In the genomic region with DNA sequence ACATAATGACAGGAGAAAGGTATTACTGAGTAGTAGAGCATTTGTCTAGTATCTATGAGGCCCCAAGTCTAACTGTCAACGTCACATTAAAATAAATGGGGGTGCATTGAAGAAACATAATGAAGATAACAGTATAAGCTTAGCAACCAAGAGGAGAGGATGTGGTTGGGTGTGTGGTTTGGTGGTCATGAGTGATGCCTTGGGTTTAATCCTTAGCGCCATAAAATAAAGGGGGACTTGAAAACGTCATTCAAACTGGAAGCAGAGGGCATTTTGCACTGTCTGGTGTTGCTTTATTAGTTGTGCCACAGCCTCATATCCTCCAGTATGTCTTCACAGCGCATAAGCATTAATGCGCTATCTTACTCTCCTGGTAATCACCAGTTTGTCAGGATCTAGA, we compare ENCODE assay signal across 25 mouse cellular contexts. TPM values are rescaled to one million over a fixed set of nuclear protein-coding genes. Genes with fewer than 3 reads are reported as not detected.
DNase-seq lines count a peak whose midpoint lies in the region; ATAC-seq lines count a peak whose summit lies in the region.
"Had no signal": no experiment of that assay in that cellular context is flagged by ENCODE, and none has a peak within 500 bp of the region (broad histone marks: within the 10 kb centered on the region; RNA-seq: fewer than 3 reads in every experiment).

No protein-coding gene starts in this region.

- H3K27me3 ChIP-seq in forebrain, embryonic 11.5 days (ENCODE audit: control insufficient read depth, insufficient read depth, low read length), result no peaks in the 10 kb centered on the region
- H3K27me3 ChIP-seq: embryonic facial prominence, embryonic 15.5 days; forebrain, embryonic 15.5 days; hindbrain, embryonic 12.5 days had no signal

- H3K9ac ChIP-seq in forebrain, embryonic 11.5 days (ENCODE audit: low read length), result no peak overlapping the region
- H3K9ac ChIP-seq: embryonic facial prominence, embryonic 15.5 days; forebrain, embryonic 15.5 days; hindbrain, embryonic 12.5 days had no signal

- no peak overlapping the region for H3K27ac ChIP-seq in forebrain, embryonic 11.5 days (ENCODE audit: low read depth, low read length)
- H3K27ac ChIP-seq: embryonic facial prominence, embryonic 15.5 days; forebrain, embryonic 10.5 days; forebrain, embryonic 15.5 days; heart, embryonic 10.5 days; hindbrain, embryonic 12.5 days had no signal

- H3K9me3 ChIP-seq in forebrain, embryonic 11.5 days (ENCODE audit: control insufficient read depth, low read length), result no peaks in the 10 kb centered on the region
- H3K9me3 ChIP-seq: embryonic facial prominence, embryonic 15.5 days; forebrain, embryonic 10.5 days; forebrain, embryonic 15.5 days; heart, embryonic 10.5 days; hindbrain, embryonic 12.5 days had no signal

- no peaks in the 10 kb centered on the region for H3K4me1 ChIP-seq in forebrain, embryonic 11.5 days (replicated peaks; ENCODE audit: control insufficient read depth, insufficient read depth, low read length)

- no peak overlapping the region for H3K4me2 ChIP-seq in forebrain, embryonic 11.5 days (ENCODE audit: low read depth, low read length, severe bottlenecking)
- H3K4me2 ChIP-seq: embryonic facial prominence, embryonic 15.5 days; forebrain, embryonic 15.5 days; hindbrain, embryonic 12.5 days had no signal

- H3K36me3 ChIP-seq in forebrain, embryonic 11.5 days (ENCODE audit: control insufficient read depth, insufficient read depth, low read length), result no peaks in the 10 kb centered on the region
- H3K36me3 ChIP-seq: embryonic facial prominence, embryonic 15.5 days; forebrain, embryonic 10.5 days; forebrain, embryonic 15.5 days; heart, embryonic 10.5 days; hindbrain, embryonic 12.5 days had no signal

- peak; percentile 30 for DNase-seq in thymus, postnatal 0 days (ENCODE audit: low spot score)
- no peak for DNase-seq in thymus, postnatal 10 days (ENCODE audit: low spot score in 2 of 2)
- DNase-seq in thymus, postnatal 25 days, result peak; percentile 11
- DNase-seq in forebrain, embryonic 11.5 days (ENCODE audit: low spot score), result no peak
- no peak for DNase-seq in urinary bladder, postnatal 4 days (ENCODE audit: low spot score in 2 of 2)
- DNase-seq in right cerebral cortex, postnatal 36 days (ENCODE audit: low spot score in 2 of 2), result no peak
- DNase-seq: adrenal gland, adult 8-10 months; adrenal gland, postnatal 36 days; cerebellum, adult 2 months; cerebellum, postnatal 10 days; embryo, embryonic 11 days; gastrocnemius, postnatal 36 days; heart, adult 11 months; heart, postnatal 10 days; heart, postnatal 4 days had no signal

- no peak overlapping the region for H3K4me3 ChIP-seq in forebrain, embryonic 11.5 days (ENCODE audit: low read depth, low read length)
- H3K4me3 ChIP-seq: embryonic facial prominence, embryonic 15.5 days; erythroblast, embryonic 14.5 days; forebrain, embryonic 10.5 days; forebrain, embryonic 15.5 days; heart, embryonic 10.5 days; hindbrain, embryonic 12.5 days had no signal

- 84% methylated on average over 5 of the region's 5 CpGs for WGBS in forebrain, embryonic 11.5 days

- peak; percentile 24 for ATAC-seq in CD4-positive, CD25-positive, alpha-beta regulatory T cell, adult 4 months
- 0 out of 2 replicates have a peak, but pooled peaks have one; percentile 13 for ATAC-seq in common myeloid progenitor, adult 5-6 weeks (replicated peaks; ENCODE audit: low read depth, poor library complexity, severe bottlenecking)
- ATAC-seq in forebrain, embryonic 11.5 days (replicated peaks; ENCODE audit: low FRiP score), result no peak
- ATAC-seq: forebrain, embryonic 15.5 days; hindbrain, embryonic 16.5 days; Patski had no signal

RNA-seq across cellular contexts. Expression of a gene that starts 4.6 kb away (rescaled TPM):
- polyA plus RNA-seq in thymus, postnatal 0 days (2015; fragmentation: Nextera tagmentation; extraction: Ambion mirVana), result 20.9 and 21.6 TPM in 2 replicates
- 1 to 10 TPM; 1.3 to 4.0 TPM for polyA plus RNA-seq in CD4-positive, CD25-positive, alpha-beta regulatory T cell, adult 4 months (2017; shearing (Covaris generic))
- total RNA-seq in common myeloid progenitor, adult 5-6 weeks (2017), result 55.1 and 55.3 TPM in 2 replicates
- polyA plus RNA-seq in forebrain, embryonic 11.5 days (2014; fragmentation: Nextera tagmentation; extraction: Ambion mirVana), result 54.1 and 59.9 TPM in 2 replicates

RNA-seq across cellular contexts. Expression of a gene that starts 23.8 kb away (rescaled TPM):
- polyA plus RNA-seq in thymus, postnatal 0 days (2015; fragmentation: Nextera tagmentation; extraction: Ambion mirVana), result 1.4 and 2.1 TPM in 2 replicates
- under 1 TPM in 1 of 2 experiments, not detected in 1; 0.33 TPM for polyA plus RNA-seq in CD4-positive, CD25-positive, alpha-beta regulatory T cell, adult 4 months (2017; shearing (Covaris generic))
- total RNA-seq in common myeloid progenitor, adult 5-6 weeks (2017), result not detected in 2 replicates
- 41.4 and 42.9 TPM in 2 replicates for polyA plus RNA-seq in forebrain, embryonic 11.5 days (2014; fragmentation: Nextera tagmentation; extraction: Ambion mirVana)
- polyA plus RNA-seq: erythroblast, embryonic 14.5 days had no signal

Comparison
In these comparisons a context has a peak if more than half of its experiments do, and no peak if none do; other contexts are left out.
1. DNase-seq: peak in thymus, postnatal 0 days (single experiment) and thymus, postnatal 25 days (single experiment); none in thymus, postnatal 10 days (0 of 2), forebrain, embryonic 11.5 days (single experiment), urinary bladder, postnatal 4 days (0 of 2) and right cerebral cortex, postnatal 36 days (0 of 2).
2. RNA of a gene that starts 23.8 kb away (polyA plus RNA-seq): 41.4 to 42.9 TPM in forebrain, embryonic 11.5 days; 1.4 to 2.1 TPM in thymus, postnatal 0 days and 0.33 TPM in CD4-positive, CD25-positive, alpha-beta regulatory T cell, adult 4 months; every median in the first group is over 10 times any median in the second.